Mouse (Mus musculus): ENCODE data around the gene 9230104L09Rik.

DNA sequence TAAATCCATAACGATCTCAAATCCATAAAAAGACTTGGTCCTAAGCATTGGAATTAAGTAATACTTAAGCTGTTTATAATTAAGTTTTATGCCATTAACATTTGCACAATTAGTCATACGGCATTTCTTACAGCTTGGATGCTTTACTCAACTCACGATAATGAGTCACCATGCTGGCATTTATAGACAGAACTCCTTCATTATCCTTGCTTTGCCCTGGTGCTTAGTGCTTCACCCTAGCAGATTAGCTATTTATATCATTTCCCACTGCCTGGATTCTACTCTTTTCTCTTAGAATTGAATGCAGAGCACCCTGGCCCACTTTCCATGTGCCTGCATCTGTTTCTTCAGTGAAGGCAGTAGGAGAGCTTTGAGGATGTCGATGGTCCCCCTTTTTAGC lies 7.3 kb downstream of the 9230104L09Rik start:
- TF ChIP-seq CTCF (IDR thresholded peaks at IDR 0.05; ENCODE audit: insufficient read depth, low read depth, low read length): no peak
- no peak for TF ChIP-seq POLR2A (IDR thresholded peaks at IDR 0.05; ENCODE audit: insufficient read depth, low read depth, low read length)

All from olfactory bulb, adult 2 months (tissue).